Mouse (Mus musculus): ENCODE data around the gene Gm9887. TPM values are rescaled to one million over a fixed set of nuclear protein-coding genes. Genes with fewer than 3 reads are reported as not detected.

The Gm9887 gene
- 1.2 and 1.3 TPM in 2 replicates for polyA plus RNA-seq (2016; fragmentation: Nextera tagmentation; extraction: Ambion mirVana)

GRCm38 (mm10) chr12:69371854-69372671, at the start of gene Gm9887, which contains the start of gene Arf6:
Gene Gm9887 (minus strand): TSS chr12:69372458.
Gene Arf6 (plus strand): TSS chr12:69372150.
- Histone ChIP-seq H3K4me3 (peak within 1 kb of the TSS; percentile 81), H3K36me3 (peaks cover 31% of the 10 kb centered on the region), H3K9me3 (replicated peaks) (no peaks in the 10 kb centered on the region), H3K27me3 (ENCODE audit: low read depth, poor library complexity, severe bottlenecking) (no peaks in the 10 kb centered on the region), H3K4me1 (peaks cover 37% of the 10 kb centered on the region), H3K27ac (replicated peaks) (peak within 1 kb of the TSS; percentile 97)
- peak; percentile 97 for DNase-seq (ENCODE audit: low spot score)
- WGBS, result under 1% methylated on average over 109 of the region's 121 CpGs

- Histone ChIP-seq H3K27me3 (ENCODE audit: low read depth, poor library complexity, severe bottlenecking) (no peaks in the 10 kb centered on the region), H3K27ac (replicated peaks) (no peak overlapping the region), H3K4me3 (no peak overlapping the region), H3K9me3 (replicated peaks) (peaks cover 14% of the 10 kb centered on the region), H3K36me3 (no peaks in the 10 kb centered on the region), H3K4me1 (peaks cover 13% of the 10 kb centered on the region)
- no peak for DNase-seq (ENCODE audit: low spot score)
- WGBS, result 69% methylated on average over 3 of the region's 3 CpGs
These were observed 48.5 kb upstream of the Gm9887 start for GRCm38 (mm10) chr12:69420716-69421115.

GRCm38 (mm10) chr12:69419606-69420005, 47.3 kb upstream of the Gm9887 start:
- 89% methylated on average over 4 of the region's 4 CpGs for WGBS

GRCm38 (mm10) chr12:69419017-69419605, 46.9 kb upstream of the Gm9887 start:
- no peak for DNase-seq (ENCODE audit: low spot score)
- Histone ChIP-seq H3K36me3 (no peaks in the 10 kb centered on the region), H3K4me3 (no peak overlapping the region), H3K27ac (replicated peaks) (no peak overlapping the region), H3K9me3 (replicated peaks) (peaks cover 14% of the 10 kb centered on the region), H3K27me3 (ENCODE audit: low read depth, poor library complexity, severe bottlenecking) (no peaks in the 10 kb centered on the region), H3K4me1 (peaks cover under 1% of the 10 kb centered on the region; the same call in 1 of the 2 replicates)
- WGBS, result 94% methylated on average over 14 of the region's 14 CpGs

More at GRCm38 (mm10) chr12:69419606-69420005, 47.3 kb upstream of the Gm9887 start:
- H3K27ac ChIP-seq (replicated peaks), result no peak overlapping the region
- H3K36me3 ChIP-seq, result no peaks in the 10 kb centered on the region
- peaks cover 5% of the 10 kb centered on the region for H3K4me1 ChIP-seq
- no peaks in the 10 kb centered on the region for H3K27me3 ChIP-seq (ENCODE audit: low read depth, poor library complexity, severe bottlenecking)
- DNase-seq (ENCODE audit: low spot score), result no peak
- no peak overlapping the region for H3K4me3 ChIP-seq
- peaks cover 14% of the 10 kb centered on the region for H3K9me3 ChIP-seq (replicated peaks)

GRCm38 (mm10) chr12:69418606-69419005, 46.3 kb upstream of the Gm9887 start:
- no peak overlapping the region for H3K4me3 ChIP-seq
- H3K27ac ChIP-seq (replicated peaks), result no peak overlapping the region
- H3K36me3 ChIP-seq, result no peaks in the 10 kb centered on the region
- DNase-seq (ENCODE audit: low spot score), result no peak
- H3K9me3 ChIP-seq (replicated peaks), result peaks cover 14% of the 10 kb centered on the region
- 91% methylated on average over 13 of the region's 13 CpGs for WGBS
- no peaks in the 10 kb centered on the region; the same call in 1 of the 2 replicates for H3K4me1 ChIP-seq
- H3K27me3 ChIP-seq (ENCODE audit: low read depth, poor library complexity, severe bottlenecking), result no peaks in the 10 kb centered on the region

GRCm38 (mm10) chr12:69417701-69418291, 45.5 kb upstream of the Gm9887 start:
- no peak overlapping the region for H3K4me3 ChIP-seq
- no peaks in the 10 kb centered on the region; the same call in 1 of the 2 replicates for H3K4me1 ChIP-seq
- no peak for DNase-seq (ENCODE audit: low spot score)
- H3K9me3 ChIP-seq (replicated peaks), result peaks cover 8% of the 10 kb centered on the region
- H3K27ac ChIP-seq (replicated peaks), result no peak overlapping the region
- H3K27me3 ChIP-seq (ENCODE audit: low read depth, poor library complexity, severe bottlenecking), result no peaks in the 10 kb centered on the region
- WGBS, result 70% methylated on average over 9 of the region's 9 CpGs
- no peaks in the 10 kb centered on the region for H3K36me3 ChIP-seq

GRCm38 (mm10) chr12:69416793-69417192, 44.5 kb upstream of the Gm9887 start:
- no peak overlapping the region for H3K27ac ChIP-seq (replicated peaks)
- H3K9me3 ChIP-seq (replicated peaks), result no peaks in the 10 kb centered on the region
- WGBS, result 81% methylated on average over 7 of the region's 7 CpGs
- H3K4me3 ChIP-seq, result no peak overlapping the region
- no peak for DNase-seq (ENCODE audit: low spot score)
- no peaks in the 10 kb centered on the region for H3K27me3 ChIP-seq (ENCODE audit: low read depth, poor library complexity, severe bottlenecking)
- no peaks in the 10 kb centered on the region for H3K36me3 ChIP-seq
- no peaks in the 10 kb centered on the region; the same call in 1 of the 2 replicates for H3K4me1 ChIP-seq

- H3K36me3 ChIP-seq, result no peaks in the 10 kb centered on the region
- no peaks in the 10 kb centered on the region for H3K27me3 ChIP-seq (ENCODE audit: low read depth, poor library complexity, severe bottlenecking)
- no peaks in the 10 kb centered on the region; the same call in 1 of the 2 replicates for H3K4me1 ChIP-seq
- 78% methylated on average over 4 of the region's 4 CpGs for WGBS
- no peak overlapping the region for H3K27ac ChIP-seq (replicated peaks)
- no peak for DNase-seq (ENCODE audit: low spot score)
- H3K9me3 ChIP-seq (replicated peaks), result no peaks in the 10 kb centered on the region
- no peak overlapping the region for H3K4me3 ChIP-seq
These were observed 42.7 kb upstream of the Gm9887 start for GRCm38 (mm10) chr12:69414826-69415572.

- no peaks in the 10 kb centered on the region for H3K36me3 ChIP-seq
- no peaks in the 10 kb centered on the region for H3K27me3 ChIP-seq (ENCODE audit: low read depth, poor library complexity, severe bottlenecking)
- H3K4me3 ChIP-seq, result no peak overlapping the region
- H3K9me3 ChIP-seq (replicated peaks), result no peaks in the 10 kb centered on the region
- DNase-seq (ENCODE audit: low spot score), result no peak
- H3K4me1 ChIP-seq, result no peaks in the 10 kb centered on the region; the same call in 1 of the 2 replicates
- WGBS, result 80% methylated on average over 3 of the region's 3 CpGs
- no peak overlapping the region for H3K27ac ChIP-seq (replicated peaks)
These were observed 41.0 kb upstream of the Gm9887 start for GRCm38 (mm10) chr12:69413303-69413702.

GRCm38 (mm10) chr12:69411936-69412335, 39.7 kb upstream of the Gm9887 start:
- H3K4me3 ChIP-seq, result no peak overlapping the region
- no peaks in the 10 kb centered on the region; the same call in 1 of the 2 replicates for H3K4me1 ChIP-seq
- no peaks in the 10 kb centered on the region for H3K27me3 ChIP-seq (ENCODE audit: low read depth, poor library complexity, severe bottlenecking)
- H3K36me3 ChIP-seq, result no peaks in the 10 kb centered on the region
- no peak overlapping the region for H3K27ac ChIP-seq (replicated peaks)
- WGBS, result 79% methylated on average over 4 of the region's 4 CpGs
- H3K9me3 ChIP-seq (replicated peaks), result no peaks in the 10 kb centered on the region
- no peak for DNase-seq (ENCODE audit: low spot score)

- Histone ChIP-seq H3K4me3 (no peak overlapping the region), H3K4me1 (no peaks in the 10 kb centered on the region), H3K9me3 (replicated peaks) (no peaks in the 10 kb centered on the region), H3K36me3 (no peaks in the 10 kb centered on the region), H3K27ac (replicated peaks) (no peak overlapping the region), H3K27me3 (ENCODE audit: low read depth, poor library complexity, severe bottlenecking) (no peaks in the 10 kb centered on the region)
- no peak for DNase-seq (ENCODE audit: low spot score)
- 83% methylated on average over 5 of the region's 5 CpGs for WGBS
These were observed 38.5 kb upstream of the Gm9887 start for GRCm38 (mm10) chr12:69410767-69411166.

GRCm38 (mm10) chr12:69402594-69403167, 30.4 kb upstream of the Gm9887 start:
- Histone ChIP-seq H3K36me3 (no peaks in the 10 kb centered on the region), H3K4me3 (no peak overlapping the region), H3K27me3 (ENCODE audit: low read depth, poor library complexity, severe bottlenecking) (no peaks in the 10 kb centered on the region), H3K9me3 (replicated peaks) (no peaks in the 10 kb centered on the region), H3K27ac (replicated peaks) (no peak overlapping the region), H3K4me1 (no peaks in the 10 kb centered on the region)
- DNase-seq (ENCODE audit: low spot score), result no peak
- 91% methylated on average over 13 of the region's 13 CpGs for WGBS

Data from midbrain, embryonic 10.5 days (tissue).